Mouse (Mus musculus) C2C12 (cell line): Measurements from ENCODE around the gene Mmp17. TPM values are rescaled to one million over a fixed set of nuclear protein-coding genes. Genes with fewer than 3 reads are reported as not detected.

Experiments used
- H3K27me3 ChIP-seq: one replicate; pipeline ENCODE4 v1.6.1; 2011; ENCODE audit not compliant: control insufficient read depth, insufficient read depth, insufficient read length
- H3K36me3 ChIP-seq: one replicate; pipeline ENCODE4 v1.6.1; 2011; ENCODE audit not compliant: control insufficient read depth, insufficient read depth
- H3K4me3 ChIP-seq: one replicate; pipeline ENCODE4 v1.5.1; 2011; ENCODE audit warnings: mild to moderate bottlenecking, control low read depth; ENCODE audit not compliant: poor library complexity, insufficient read depth, severe bottlenecking
- H3K79me2 ChIP-seq: one replicate; pipeline ENCODE4 v1.6.1; 2011; ENCODE audit not compliant: control insufficient read depth, insufficient read depth
- H3K79me3 ChIP-seq: one replicate; pipeline ENCODE4 v1.6.1; 2011; ENCODE audit warnings: low read depth, control low read depth
- H3ac ChIP-seq: one replicate; pipeline ENCODE3; 2011; ENCODE audit warnings: low read depth; ENCODE audit not compliant: control insufficient read depth, insufficient read length
- CEBPB ChIP-seq: IDR thresholded peaks from one replicate; pipeline ENCODE4 v1.6.1; 2011; ENCODE audit warnings: low read depth, mild to moderate bottlenecking, control low read depth, moderate library complexity
- CTCF ChIP-seq: IDR thresholded peaks from one replicate; pipeline ENCODE4 v1.5.1; 2011; ENCODE audit not compliant: control insufficient read depth, insufficient read depth, insufficient read length
- FOSL1 ChIP-seq: IDR thresholded peaks from one replicate; pipeline ENCODE4 v1.8.0; 2011; ENCODE audit warnings: mild to moderate bottlenecking, low read length; ENCODE audit not compliant: poor library complexity, insufficient read depth, severe bottlenecking
- MAX ChIP-seq: IDR thresholded peaks from one replicate; pipeline ENCODE4 v1.6.1; 2011; ENCODE audit warnings: mild to moderate bottlenecking, control low read depth
- MYOD1 ChIP-seq: IDR thresholded peaks from one replicate; pipeline ENCODE4 v1.6.1; 2011; ENCODE audit warnings: low read depth; ENCODE audit not compliant: control insufficient read depth, insufficient read length
- MYOG ChIP-seq: IDR thresholded peaks from one replicate; pipeline ENCODE4 v1.6.1; 2011; ENCODE audit not compliant: control insufficient read depth, insufficient read length; ENCODE audit errors: extremely low read depth
- USF1 ChIP-seq: IDR thresholded peaks from one replicate; pipeline ENCODE4 v1.6.1; 2011; ENCODE audit warnings: low read depth, mild to moderate bottlenecking, control low read depth, moderate library complexity
- polyA plus RNA-seq: library from polyadenylated mRNA; unstranded; fragments of >200 nt; fragmentation: generic; extraction: Trizol; gene quantifications from one replicate; pipeline ENCODE4 v1.2.1, GENCODE M21; 2012; ENCODE audit warnings: missing spikeins

Gene Mmp17
- polyA plus RNA-seq, 1 experiment = 0.26 TPM

GRCm38 (mm10) chr5:129581015-129581414, 3.0 kb upstream of the Mmp17 start:
- no peaks in the 10 kb centered on the region for H3K79me3 ChIP-seq
- H3K27me3 ChIP-seq = peaks cover 50% of the 10 kb centered on the region
- TF ChIP-seq MAX (no peak), FOSL1 (no peak), MYOG (no peak), MYOD1 (no peak), CEBPB (no peak), CTCF (no peak), USF1 (no peak)
- no peaks in the 10 kb centered on the region for H3K79me2 ChIP-seq
- H3ac ChIP-seq = no peak overlapping the region
- no peak overlapping the region for H3K4me3 ChIP-seq
- H3K36me3 ChIP-seq = no peaks in the 10 kb centered on the region

GRCm38 (mm10) chr5:129583331-129583730, 638 bp upstream of the Mmp17 start:
- Histone ChIP-seq H3K4me3 (no peak overlapping the region), H3K79me2 (no peaks in the 10 kb centered on the region), H3ac (no peak overlapping the region), H3K36me3 (no peaks in the 10 kb centered on the region), H3K27me3 (peaks cover 59% of the 10 kb centered on the region), H3K79me3 (no peaks in the 10 kb centered on the region)
- no peak for TF ChIP-seq USF1
- no peak for TF ChIP-seq MYOG
- TF ChIP-seq MAX = no peak
- TF ChIP-seq FOSL1 = no peak
- TF ChIP-seq MYOD1 = no peak
- TF ChIP-seq CEBPB = no peak
- TF ChIP-seq CTCF = no peak

- Histone ChIP-seq H3K4me3 (no peak overlapping the region), H3ac (peak overlapping the region; percentile 38), H3K79me3 (no peaks in the 10 kb centered on the region), H3K27me3 (peaks cover 70% of the 10 kb centered on the region), H3K36me3 (no peaks in the 10 kb centered on the region), H3K79me2 (no peaks in the 10 kb centered on the region)
- TF ChIP-seq FOSL1 (no peak), MYOD1 (no peak), CTCF (peak; percentile 4), USF1 (no peak)
Measured at GRCm38 (mm10) chr5:129584583-129585541, 893 bp downstream of the Mmp17 start.

- no peaks in the 10 kb centered on the region for H3K79me2 ChIP-seq
- H3K4me3 ChIP-seq = no peak overlapping the region
- TF ChIP-seq FOSL1 = no peak
- no peak for TF ChIP-seq MAX
- peak; percentile 82 for TF ChIP-seq CTCF
- H3ac ChIP-seq = no peak overlapping the region
- no peaks in the 10 kb centered on the region for H3K36me3 ChIP-seq
- peaks cover 74% of the 10 kb centered on the region for H3K27me3 ChIP-seq
- no peaks in the 10 kb centered on the region for H3K79me3 ChIP-seq
Measured at GRCm38 (mm10) chr5:129586016-129586415, 2.0 kb downstream of the Mmp17 start.

- no peak overlapping the region for H3ac ChIP-seq
- H3K36me3 ChIP-seq = no peaks in the 10 kb centered on the region
- H3K79me3 ChIP-seq = no peaks in the 10 kb centered on the region
- TF ChIP-seq FOSL1 (no peak), MYOG (no peak), MYOD1 (no peak)
- H3K4me3 ChIP-seq = no peak overlapping the region
- H3K27me3 ChIP-seq = peaks cover 73% of the 10 kb centered on the region
- no peaks in the 10 kb centered on the region for H3K79me2 ChIP-seq
Measured at GRCm38 (mm10) chr5:129586471-129586870, 2.5 kb downstream of the Mmp17 start.

GRCm38 (mm10) chr5:129590915-129591314, 6.9 kb downstream of the Mmp17 start:
- peaks cover 47% of the 10 kb centered on the region for H3K27me3 ChIP-seq
- no peaks in the 10 kb centered on the region for H3K79me3 ChIP-seq
- no peak for TF ChIP-seq MAX
- no peak for TF ChIP-seq MYOG
- TF ChIP-seq CTCF = no peak
- TF ChIP-seq MYOD1 = no peak
- no peak for TF ChIP-seq FOSL1

More at GRCm38 (mm10) chr5:129590915-129591314, 6.9 kb downstream of the Mmp17 start:
- Histone ChIP-seq H3K4me3 (no peak overlapping the region), H3K36me3 (no peaks in the 10 kb centered on the region), H3ac (no peak overlapping the region), H3K79me2 (no peaks in the 10 kb centered on the region)
